9 mouse cellular contexts compared by ENCODE assay signal in genomic region chr14:32587013-32587784, GRCm38 (mm10). TPM values are rescaled to one million over a fixed set of nuclear protein-coding genes. Genes with fewer than 3 reads are reported as not detected.
DNase-seq lines count a peak whose midpoint lies in the region; ATAC-seq and TF ChIP-seq lines count a peak whose summit lies in the region.
"Had no signal": no experiment of that assay in that cellular context is flagged by ENCODE, and none has a peak within 500 bp of the region (broad histone marks: within the 10 kb centered on the region; RNA-seq: fewer than 3 reads in every experiment).

No protein-coding gene starts in this region.

- H3K4me1 ChIP-seq in kidney, embryonic 16.5 days (ENCODE audit: insufficient read depth, low read length): no peaks in the 10 kb centered on the region
- H3K4me1 ChIP-seq in limb, embryonic 14.5 days (ENCODE audit: control insufficient read depth, insufficient read depth, low read length): no peaks in the 10 kb centered on the region
- no peaks in the 10 kb centered on the region for H3K4me1 ChIP-seq in neural tube, embryonic 11.5 days (ENCODE audit: control insufficient read depth, insufficient read depth, low read length)
- H3K4me1 ChIP-seq in testis, adult 2 months (ENCODE audit: control insufficient read depth, insufficient read depth, low read length): no peaks in the 10 kb centered on the region
- H3K4me1 ChIP-seq: embryonic facial prominence, embryonic 13.5 days had no signal

- H3K9ac ChIP-seq in kidney, embryonic 16.5 days (replicated peaks; ENCODE audit: low read length): no peak overlapping the region
- H3K9ac ChIP-seq in limb, embryonic 14.5 days (ENCODE audit: low read depth, low read length, severe bottlenecking): no peak overlapping the region
- H3K9ac ChIP-seq in neural tube, embryonic 11.5 days (ENCODE audit: low read length): no peak overlapping the region
- H3K9ac ChIP-seq: embryonic facial prominence, embryonic 13.5 days had no signal

- peaks cover 6% of the 10 kb centered on the region; the same call in 1 of the 2 replicates for H3K27me3 ChIP-seq in kidney, embryonic 16.5 days (ENCODE audit: insufficient read depth, low read length)
- no peaks in the 10 kb centered on the region for H3K27me3 ChIP-seq in limb, embryonic 14.5 days (ENCODE audit: control insufficient read depth, insufficient read depth, low read length)
- no peaks in the 10 kb centered on the region for H3K27me3 ChIP-seq in neural tube, embryonic 11.5 days (ENCODE audit: control insufficient read depth, insufficient read depth, low read length)
- H3K27me3 ChIP-seq in testis, adult 2 months (ENCODE audit: control insufficient read depth, insufficient read depth, low read length): no peaks in the 10 kb centered on the region

- no peak for ATAC-seq in kidney, embryonic 16.5 days (ENCODE audit: low FRiP score, low TSS enrichment)
- peak; percentile 80 for ATAC-seq in frontal cortex, adult (ENCODE audit: low TSS enrichment)
- ATAC-seq in limb, embryonic 14.5 days (ENCODE audit: low FRiP score, low read depth): no peak
- no peak for ATAC-seq in neural tube, embryonic 11.5 days (ENCODE audit: insufficient read depth, low FRiP score, low TSS enrichment)

- peak; percentile 37 for DNase-seq in kidney, adult 11 months
- peak; percentile 67 for DNase-seq in cerebellum, adult 9-10 months
- DNase-seq in kidney, adult 8-10 months: peak; percentile 31 to 76
- DNase-seq in limb, embryonic 14.5 days (ENCODE audit: low spot score): peak; percentile 11
- DNase-seq in neural tube, embryonic 11.5 days (ENCODE audit: low spot score): peak; percentile 81

- no peak for TF ChIP-seq POLR2A in limb, embryonic 14.5 days (IDR thresholded peaks at IDR 0.05; ENCODE audit: borderline replicate concordance, extremely low read depth, insufficient read depth, insufficient read length)
- TF ChIP-seq POLR2A in testis, adult 2 months (IDR thresholded peaks at IDR 0.05; ENCODE audit: control insufficient read depth, low read depth, low read length): no peak

- no peak overlapping the region for H3K4me3 ChIP-seq in kidney, embryonic 16.5 days (ENCODE audit: low read length)
- H3K4me3 ChIP-seq in limb, embryonic 14.5 days (replicated peaks; ENCODE audit: low read length): no peak overlapping the region
- H3K4me3 ChIP-seq in neural tube, embryonic 11.5 days (ENCODE audit: low read depth, low read length): no peak overlapping the region
- H3K4me3 ChIP-seq in testis, adult 2 months (ENCODE audit: control insufficient read depth, low read depth, low read length): no peak overlapping the region
- H3K4me3 ChIP-seq: embryonic facial prominence, embryonic 13.5 days had no signal

- H3K4me2 ChIP-seq in kidney, embryonic 16.5 days (replicated peaks; ENCODE audit: low read depth, low read length): no peak overlapping the region
- no peak overlapping the region for H3K4me2 ChIP-seq in limb, embryonic 14.5 days (replicated peaks; ENCODE audit: low read depth, low read length, severe bottlenecking)
- H3K4me2 ChIP-seq in neural tube, embryonic 11.5 days (ENCODE audit: low read depth): no peak overlapping the region
- H3K4me2 ChIP-seq: embryonic facial prominence, embryonic 13.5 days had no signal

- no peaks in the 10 kb centered on the region for H3K9me3 ChIP-seq in kidney, embryonic 16.5 days (ENCODE audit: low read length)
- no peaks in the 10 kb centered on the region for H3K9me3 ChIP-seq in limb, embryonic 14.5 days (ENCODE audit: control insufficient read depth, low read length)
- H3K9me3 ChIP-seq in neural tube, embryonic 11.5 days (ENCODE audit: control insufficient read depth, low read length): no peaks in the 10 kb centered on the region
- H3K9me3 ChIP-seq: embryonic facial prominence, embryonic 13.5 days had no signal

- 14% methylated on average over 10 of the region's 10 CpGs for WGBS in kidney, embryonic 16.5 days
- 12% methylated on average over 10 of the region's 10 CpGs for WGBS in limb, embryonic 14.5 days
- 16% methylated on average over 10 of the region's 10 CpGs for WGBS in neural tube, embryonic 11.5 days

- no peak overlapping the region for H3K27ac ChIP-seq in kidney, embryonic 16.5 days (ENCODE audit: low read length)
- no peak overlapping the region for H3K27ac ChIP-seq in limb, embryonic 14.5 days (replicated peaks; ENCODE audit: low read depth, low read length)
- H3K27ac ChIP-seq in neural tube, embryonic 11.5 days (ENCODE audit: low read depth, low read length): no peak overlapping the region
- no peak overlapping the region for H3K27ac ChIP-seq in testis, adult 2 months (ENCODE audit: control insufficient read depth, insufficient read depth, low read depth, low read length)
- H3K27ac ChIP-seq: embryonic facial prominence, embryonic 13.5 days had no signal

- H3K36me3 ChIP-seq in kidney, embryonic 16.5 days (ENCODE audit: insufficient read depth, low read length): no peaks in the 10 kb centered on the region
- no peaks in the 10 kb centered on the region for H3K36me3 ChIP-seq in limb, embryonic 14.5 days (ENCODE audit: control insufficient read depth, insufficient read depth, low read length)
- H3K36me3 ChIP-seq in neural tube, embryonic 11.5 days (ENCODE audit: control insufficient read depth, insufficient read depth, low read length): no peaks in the 10 kb centered on the region
- no peaks in the 10 kb centered on the region for H3K36me3 ChIP-seq in testis, adult 2 months (ENCODE audit: control insufficient read depth, insufficient read depth, low read length)
- H3K36me3 ChIP-seq: embryonic facial prominence, embryonic 13.5 days had no signal

- peak; percentile 47; the same call in 1 of the 2 replicates for TF ChIP-seq CTCF in testis, adult 2 months (IDR thresholded peaks at IDR 0.05; ENCODE audit: control insufficient read depth, insufficient read depth, insufficient replicate concordance, low read depth, low read length)

RNA-seq across cellular contexts. Expression of gene Prrxl1, which starts 12.0 kb away (rescaled TPM):
- polyA plus RNA-seq in kidney, embryonic 16.5 days (2015; fragmentation: Nextera tagmentation; extraction: Ambion mirVana): 0.06 and 0.08 TPM in 2 replicates
- polyA plus RNA-seq in limb, embryonic 14.5 days (2012; rRNA removed): 0.09 and 0.20 TPM in 2 replicates
- 0.25 TPM in 1 of 2 replicates, not detected in the other for polyA plus RNA-seq in limb, embryonic 14.5 days (2014; fragmentation: Nextera tagmentation; extraction: Ambion mirVana)
- 11.1 and 14.0 TPM in 2 replicates for polyA plus RNA-seq in neural tube, embryonic 11.5 days (2014; fragmentation: Nextera tagmentation; extraction: Ambion mirVana)
- polyA plus RNA-seq in testis, adult 2 months (2012; rRNA removed): not detected in 2 replicates

Comparison
In these comparisons a context has a peak if more than half of its experiments do, and no peak if none do; other contexts are left out.
1. DNase-seq: peak in every context shown above with its lines; median percentile 81 in neural tube, embryonic 11.5 days; 67 in cerebellum, adult 9-10 months; 54 in kidney, adult 8-10 months; 37 in kidney, adult 11 months; 11 in limb, embryonic 14.5 days.